Mouse (Mus musculus): ENCODE measurements around the gene Pik3r3.

- TF ChIP-seq CTCF (IDR thresholded peaks at IDR 0.05; ENCODE audit: low read depth) (no peak), EP300 (IDR thresholded peaks at IDR 0.05; ENCODE audit: low read depth) (no peak; the same call in 1 of the 2 replicates)
Measured at GRCm38 (mm10) chr4:116176543-116176988, 44.9 kb upstream of the Pik3r3 start.
